Mouse (Mus musculus) cerebellum, postnatal 4 days (tissue): ENCODE measurements around the gene Zcchc17.

Source experiments
- DNase-seq, 2 experiments: peaks; one replicate each; pipeline ENCODE4 v3.0.0; 2022; ENCODE audit warnings: low spot score in 2 of 2, mixed read lengths in 1 of 2

Zcchc17 gene

GRCm38 (mm10) chr4:130318122-130318521 is 41.6 kb downstream of the Zcchc17 start:
- DNase-seq = no peak

- no peak for DNase-seq
Observed at GRCm38 (mm10) chr4:130316691-130317090, 43.1 kb downstream of the Zcchc17 start.

DNA sequence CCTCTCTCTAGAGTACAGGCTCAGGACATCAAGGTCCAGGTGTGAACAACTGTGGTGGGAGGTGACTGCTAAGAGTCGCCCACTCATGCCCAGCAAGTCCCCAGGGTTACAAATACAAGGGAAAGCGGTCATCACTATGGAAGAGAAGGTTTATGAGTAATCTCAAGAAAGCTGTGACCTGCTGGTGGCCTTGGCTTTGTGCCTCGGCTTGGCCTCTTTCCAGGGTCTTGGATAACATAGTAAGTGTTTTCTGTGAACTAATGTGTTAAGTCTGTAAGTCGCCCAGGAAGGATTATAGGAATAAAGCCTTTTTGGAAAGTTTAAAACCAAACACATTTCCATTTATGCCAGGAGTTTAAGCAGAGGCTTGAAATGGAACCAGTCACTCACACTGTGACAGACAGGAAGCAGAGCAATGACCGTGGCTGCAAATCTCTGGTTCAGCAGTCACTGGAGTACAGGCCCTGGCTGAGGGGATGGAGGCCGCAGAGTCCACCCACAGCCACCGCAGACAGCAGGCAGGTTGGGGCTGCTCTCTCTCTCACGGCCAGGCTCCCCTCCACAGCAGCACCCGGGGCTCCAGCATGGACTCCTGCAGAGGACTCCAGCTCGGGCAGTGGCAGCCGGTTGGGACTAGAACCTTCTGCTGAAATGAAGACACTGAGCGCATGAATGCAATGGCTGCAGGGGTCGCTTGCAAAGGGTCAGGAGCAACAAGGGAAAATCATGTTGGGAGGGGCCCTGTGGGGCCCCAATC is 43.8 kb downstream of the Zcchc17 start:
- DNase-seq = peak in 1 of 2 experiments; percentile 44

DNA sequence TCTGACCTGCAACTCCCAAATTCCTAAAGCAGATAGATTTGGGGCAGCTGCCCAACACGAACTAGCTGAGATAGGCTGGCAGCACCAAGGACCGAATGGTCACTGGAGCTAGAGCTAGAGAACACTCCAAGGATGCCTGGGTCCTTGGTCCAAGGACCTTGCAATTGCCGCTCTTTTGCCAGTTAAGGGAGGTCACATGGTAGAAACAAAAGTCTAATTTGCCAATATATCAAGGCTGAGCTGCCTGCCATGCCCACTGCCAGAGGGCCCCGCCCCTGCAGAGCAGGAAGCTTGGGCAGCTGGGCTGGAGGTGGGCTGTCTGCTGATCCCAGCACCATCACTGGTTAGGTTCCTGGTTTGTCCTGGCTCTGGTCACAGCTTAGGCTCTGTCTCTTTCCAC is 46.2 kb downstream of the Zcchc17 start:
- DNase-seq = no peak

- DNase-seq = no peak
Observed at GRCm38 (mm10) chr4:130312526-130312925, 47.2 kb downstream of the Zcchc17 start.

GRCm38 (mm10) chr4:130309254-130309653 is 50.5 kb downstream of the Zcchc17 start:
- DNase-seq = no peak

- DNase-seq = peak; percentile 41 to 45
Observed at GRCm38 (mm10) chr4:130308231-130309081, 51.3 kb downstream of the Zcchc17 start, which contains the start of the genes Fabp3 and Gm10570. Gene Fabp3 (plus strand): TSS chr4:130308595. Gene Gm10570 (minus strand): TSS chr4:130308674.

DNA sequence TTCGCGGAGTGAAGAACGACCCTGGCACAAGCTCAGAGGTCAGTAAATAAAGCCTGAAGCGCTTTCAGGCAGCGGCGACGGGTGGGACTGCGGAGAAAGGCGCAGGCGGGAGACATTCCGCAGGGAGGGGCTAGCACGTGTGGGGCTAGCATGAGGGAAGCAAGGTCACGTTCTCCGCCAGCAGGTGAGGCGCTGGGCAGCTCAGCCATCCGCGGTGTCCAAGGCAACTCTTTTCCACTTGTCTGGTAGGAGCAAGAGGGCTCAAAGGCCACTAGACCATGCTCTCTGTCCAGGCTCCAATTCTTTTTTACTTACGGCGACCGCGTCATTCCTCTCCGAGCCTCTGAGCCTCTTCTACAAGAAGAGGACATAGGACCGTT is 51.9 kb downstream of the Zcchc17 start:
- DNase-seq = peak in 1 of 2 experiments; percentile 37

DNA sequence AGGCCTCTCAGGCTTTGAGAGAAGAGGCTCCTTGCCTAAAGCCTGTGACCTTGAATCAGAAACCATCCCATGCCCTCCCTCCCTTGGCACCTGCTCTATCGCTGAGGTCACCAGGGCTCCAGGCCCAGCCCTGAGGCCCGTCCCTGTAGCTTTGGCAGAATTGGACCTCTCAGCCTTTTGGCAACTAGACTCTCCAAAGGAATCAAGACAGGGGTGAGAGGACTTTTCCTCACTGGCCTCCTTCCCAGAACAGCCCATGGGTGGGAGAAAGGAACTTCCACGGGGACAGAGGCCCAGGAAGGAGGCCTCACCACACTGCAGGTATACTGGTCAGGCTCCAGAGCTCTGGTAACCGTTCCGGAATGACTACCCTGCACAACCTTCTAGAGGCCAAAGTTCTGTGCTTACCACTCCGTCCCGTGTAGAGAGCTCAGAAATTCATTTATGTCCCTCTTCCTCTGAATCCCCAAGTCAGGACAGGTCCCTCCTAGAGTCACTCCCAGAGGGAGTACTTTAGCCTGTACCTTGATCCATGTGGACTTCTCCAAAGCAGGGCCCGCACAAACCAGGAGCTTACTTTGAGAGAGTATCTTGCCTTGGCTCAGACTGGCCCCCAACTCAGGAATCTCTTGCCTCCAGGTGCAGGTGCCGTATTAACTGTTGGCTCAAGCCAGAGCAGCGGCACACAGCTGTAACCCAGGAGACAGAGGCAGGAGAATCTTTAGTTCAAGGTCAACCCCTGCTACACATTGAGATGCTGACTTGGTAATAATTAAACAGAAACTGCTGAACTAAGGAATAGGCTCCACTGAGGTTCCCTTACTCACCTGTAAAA is 52.7 kb downstream of the Zcchc17 start:
- DNase-seq = no peak

DNA sequence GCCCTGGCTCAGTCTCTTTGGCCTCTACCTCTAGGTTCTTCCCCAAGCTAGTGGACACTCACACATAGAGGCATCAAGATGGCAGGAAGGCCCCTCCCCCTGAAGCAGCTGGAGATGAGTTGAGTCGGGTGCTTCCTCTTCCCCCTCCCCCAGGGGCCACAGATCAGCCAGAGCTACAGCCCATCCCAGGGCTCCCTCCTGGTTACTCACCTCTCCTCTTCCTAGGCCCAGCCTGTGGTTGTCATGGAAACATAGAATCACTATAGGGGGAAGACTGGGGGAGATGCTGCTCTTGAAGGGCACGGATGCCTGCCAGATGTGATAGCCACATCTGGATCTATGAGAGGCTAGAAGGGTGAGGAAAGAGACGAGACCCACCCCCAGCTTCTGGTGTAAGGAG is 55.0 kb downstream of the Zcchc17 start:
- no peak for DNase-seq

DNA sequence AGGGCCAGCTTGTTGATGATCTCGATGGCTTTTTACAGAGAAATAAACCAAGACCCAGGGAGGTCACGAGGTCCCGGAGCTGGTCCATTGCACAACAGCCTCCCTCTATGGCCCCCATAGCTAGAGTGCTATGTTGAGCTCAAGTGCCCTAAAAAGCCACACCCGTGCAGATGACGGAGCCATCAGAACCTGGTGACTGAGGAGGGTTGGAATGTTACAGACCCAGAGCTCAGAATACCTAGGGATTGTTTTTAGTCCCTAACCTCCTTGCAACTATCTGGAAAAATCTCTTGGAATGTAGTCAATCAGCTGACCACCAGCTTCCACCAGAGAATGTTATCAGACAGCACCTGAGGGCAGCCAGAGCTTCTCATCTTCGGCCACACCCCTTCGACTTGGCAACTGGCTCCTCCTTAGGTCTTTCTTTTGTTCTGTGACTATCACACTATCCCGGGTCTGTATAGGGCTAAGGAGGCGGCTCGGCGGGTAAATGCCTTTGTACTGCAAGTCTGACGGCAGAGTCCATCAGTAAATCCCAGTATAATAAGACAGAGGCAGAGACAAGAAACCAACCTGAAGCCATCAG is 57.4 kb downstream of the Zcchc17 start:
- DNase-seq = no peak

GRCm38 (mm10) chr4:130299629-130300018 is 60.1 kb downstream of the Zcchc17 start:
- DNase-seq = no peak

DNA sequence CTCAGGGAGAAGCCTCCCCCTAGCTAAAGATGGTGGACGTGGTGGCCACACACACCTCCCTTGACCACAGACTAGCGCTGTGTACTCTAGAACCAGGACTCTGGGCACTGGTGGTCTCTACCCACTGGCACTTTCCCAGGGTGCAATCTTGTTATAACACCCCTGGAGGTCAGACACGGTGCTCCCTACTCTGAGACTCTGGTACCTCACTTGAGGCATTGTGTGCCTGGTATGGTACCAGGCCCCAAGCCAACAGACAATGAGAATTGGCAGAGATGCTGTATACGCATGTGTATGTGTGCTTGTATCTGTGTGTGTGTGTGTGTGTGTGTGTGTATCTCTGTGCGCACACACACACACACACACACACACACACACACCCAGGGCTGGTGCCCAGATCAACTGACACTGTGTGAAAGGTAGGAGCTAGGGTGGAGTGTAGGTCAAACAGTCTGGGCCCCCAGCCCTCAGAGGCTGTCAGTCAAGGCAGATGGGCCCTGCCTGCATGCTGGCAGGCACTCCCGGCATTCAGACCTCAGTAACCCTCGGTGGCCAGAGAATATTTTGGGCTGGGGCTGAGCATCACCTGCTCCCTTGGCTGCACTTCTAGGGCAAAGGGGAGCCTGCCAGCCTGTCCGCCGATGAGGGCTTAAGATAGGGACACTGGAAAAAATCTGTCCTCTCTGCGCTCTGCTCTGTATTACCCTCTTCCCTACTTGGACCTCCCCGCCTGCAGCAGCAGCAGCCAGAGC is 60.7 kb downstream of the Zcchc17 start:
- DNase-seq = peak in 1 of 2 experiments; percentile 47

GRCm38 (mm10) chr4:130297123-130297529 is 62.6 kb downstream of the Zcchc17 start:
- no peak for DNase-seq

- no peak for DNase-seq
Observed at GRCm38 (mm10) chr4:130296243-130296965, 63.3 kb downstream of the Zcchc17 start.

DNA sequence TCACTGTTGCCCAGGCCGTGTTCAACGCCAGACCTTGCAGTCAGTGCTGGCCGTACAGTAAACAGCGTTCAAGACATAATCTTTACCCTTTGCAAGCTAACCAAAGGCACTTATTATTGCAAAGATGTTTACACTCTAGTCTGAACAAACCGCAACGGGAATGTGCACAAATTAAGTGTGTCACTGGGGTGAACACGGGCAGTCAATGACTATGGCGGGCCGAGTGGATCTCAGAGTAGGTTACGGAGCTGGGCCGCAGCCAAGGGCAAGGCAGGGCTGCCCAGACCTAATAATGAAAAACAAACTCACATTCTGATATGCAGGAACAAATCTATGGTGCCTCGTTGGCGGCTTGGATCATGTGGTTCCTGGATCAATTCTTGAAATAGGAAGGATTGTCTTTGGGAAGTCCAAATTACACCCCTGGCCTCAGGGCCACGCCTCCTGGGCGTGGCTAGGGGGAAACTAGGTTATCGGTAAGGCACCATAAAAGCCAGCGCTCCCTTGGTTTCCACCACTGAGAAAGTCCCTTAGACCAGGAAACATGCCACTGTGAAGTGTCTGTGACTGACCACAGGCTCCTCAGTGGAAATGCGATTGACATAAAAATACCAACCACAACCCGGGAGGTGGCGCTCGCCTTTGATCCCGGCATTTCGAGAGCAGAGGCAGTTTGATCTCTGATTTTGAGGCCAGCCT is 64.5 kb downstream of the Zcchc17 start:
- no peak for DNase-seq

GRCm38 (mm10) chr4:130294513-130294912 is 65.2 kb downstream of the Zcchc17 start:
- DNase-seq = no peak

- peak; percentile 72 to 81 for DNase-seq
Observed at GRCm38 (mm10) chr4:130292271-130292670, 67.5 kb downstream of the Zcchc17 start.

GRCm38 (mm10) chr4:130289824-130290223 is 69.9 kb downstream of the Zcchc17 start:
- DNase-seq = no peak
